Mouse (Mus musculus): ENCODE data around the gene Anxa11. TPM values are rescaled to one million over a fixed set of nuclear protein-coding genes. Genes with fewer than 3 reads are reported as not detected.
"Not testable (repeated sequence)": the region's sequence is repeated elsewhere in the genome, so short reads cannot be mapped to it uniquely, and the experiment has no call there.

Anxa11 gene
- polyA plus RNA-seq, 1 experiment from 2014 or later: 60.6 TPM

DNA sequence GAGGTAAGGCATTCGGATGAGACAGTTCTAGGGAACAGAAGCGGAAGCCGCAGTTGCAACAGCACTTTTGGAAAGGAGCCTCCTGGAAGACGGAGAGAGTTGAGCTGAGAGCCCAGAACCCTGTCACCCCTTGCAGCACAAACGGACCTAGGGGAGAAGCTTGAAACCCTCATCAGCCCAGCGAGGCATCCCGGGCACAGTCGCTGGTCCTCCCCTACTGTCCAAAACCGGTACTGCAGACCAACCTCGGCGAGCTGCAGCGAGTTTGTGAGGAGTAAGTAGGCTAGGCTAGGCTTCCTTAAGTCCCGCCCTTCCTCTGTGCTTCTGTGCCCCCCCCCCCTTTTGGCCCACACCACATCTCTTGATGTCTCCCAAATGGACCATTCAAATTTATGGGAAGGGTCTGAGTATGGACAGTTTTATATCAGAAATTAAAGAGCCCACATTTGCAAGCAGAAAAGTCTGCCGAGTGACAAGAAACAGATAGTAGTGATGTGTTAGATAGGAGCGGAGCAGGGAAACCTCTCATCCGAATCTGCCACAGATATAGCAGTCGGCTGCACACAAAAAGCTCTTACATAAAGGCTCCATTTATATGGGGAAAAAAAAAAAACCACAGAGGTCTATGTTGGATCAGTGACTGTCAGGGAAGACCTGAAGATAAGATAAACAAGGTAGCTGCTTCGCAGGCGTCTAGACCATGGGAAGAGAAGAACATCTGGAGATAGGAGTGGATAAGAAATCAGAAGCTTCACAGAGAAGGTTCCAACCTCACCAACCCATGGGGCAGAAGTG lies 41.6 kb upstream of the Anxa11 start:
- Histone ChIP-seq H3K9ac (ENCODE audit: low read length) (no peak overlapping the region), H3K4me2 (replicated peaks; ENCODE audit: low read depth) (no peak overlapping the region), H3K27me3 (ENCODE audit: control insufficient read depth, insufficient read depth, low read length) (no peaks in the 10 kb centered on the region), H3K4me1 (replicated peaks; ENCODE audit: control insufficient read depth, insufficient read depth) (no peaks in the 10 kb centered on the region), H3K9me3 (ENCODE audit: control insufficient read depth, low read length) (no peaks in the 10 kb centered on the region), H3K27ac (replicated peaks) (peak overlapping the region; percentile 24; the same call in 1 of the 2 replicates), H3K4me3 (ENCODE audit: low read depth, low read length) (no peak overlapping the region), H3K36me3 (ENCODE audit: control insufficient read depth, insufficient read depth, low read length) (no peaks in the 10 kb centered on the region)
- 20% methylated on average over 19 of the region's 19 CpGs for WGBS
- peak; percentile 94 for TF ChIP-seq CTCF (IDR thresholded peaks at IDR 0.05; ENCODE audit: low read depth)
- TF ChIP-seq EP300 (optimal IDR thresholded peaks at IDR 0.05): no peak
- DNase-seq (ENCODE audit: low spot score): peak; percentile 88
- ATAC-seq (ENCODE audit: low FRiP score, low TSS enrichment): peak; percentile 77

DNA sequence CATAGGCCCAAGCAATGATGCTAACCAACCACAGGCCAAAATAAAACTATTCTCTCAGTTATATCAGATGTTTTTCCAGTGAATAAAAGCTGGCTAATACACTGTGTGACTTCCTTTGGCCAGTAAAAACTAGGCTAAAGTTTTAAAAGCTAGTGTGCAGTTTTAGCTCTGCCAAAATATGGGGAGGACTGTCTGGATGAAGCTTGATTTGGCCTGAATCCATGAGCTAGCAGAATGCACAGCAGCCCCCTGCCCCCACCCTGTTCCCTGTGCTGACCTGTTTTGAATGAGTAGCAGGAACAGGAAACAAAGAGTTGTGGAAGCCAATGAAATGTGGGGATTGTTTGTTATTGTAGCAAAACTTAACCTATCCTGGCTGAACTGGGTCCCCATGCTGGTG lies 39.4 kb upstream of the Anxa11 start:
- Histone ChIP-seq H3K27me3 (ENCODE audit: control insufficient read depth, insufficient read depth, low read length) (no peaks in the 10 kb centered on the region), H3K36me3 (ENCODE audit: control insufficient read depth, insufficient read depth, low read length) (no peaks in the 10 kb centered on the region), H3K9me3 (ENCODE audit: control insufficient read depth, low read length) (no peaks in the 10 kb centered on the region), H3K4me2 (replicated peaks; ENCODE audit: low read depth) (no peak overlapping the region), H3K27ac (replicated peaks) (no peak overlapping the region), H3K9ac (ENCODE audit: low read length) (no peak overlapping the region), H3K4me3 (ENCODE audit: low read depth, low read length) (no peak overlapping the region), H3K4me1 (replicated peaks; ENCODE audit: control insufficient read depth, insufficient read depth) (no peaks in the 10 kb centered on the region)
- TF ChIP-seq EP300 (optimal IDR thresholded peaks at IDR 0.05) (no peak), CTCF (IDR thresholded peaks at IDR 0.05; ENCODE audit: low read depth) (no peak)
- ATAC-seq (ENCODE audit: low FRiP score, low TSS enrichment) (no peak), DNase-seq (ENCODE audit: low spot score) (no peak)

DNA sequence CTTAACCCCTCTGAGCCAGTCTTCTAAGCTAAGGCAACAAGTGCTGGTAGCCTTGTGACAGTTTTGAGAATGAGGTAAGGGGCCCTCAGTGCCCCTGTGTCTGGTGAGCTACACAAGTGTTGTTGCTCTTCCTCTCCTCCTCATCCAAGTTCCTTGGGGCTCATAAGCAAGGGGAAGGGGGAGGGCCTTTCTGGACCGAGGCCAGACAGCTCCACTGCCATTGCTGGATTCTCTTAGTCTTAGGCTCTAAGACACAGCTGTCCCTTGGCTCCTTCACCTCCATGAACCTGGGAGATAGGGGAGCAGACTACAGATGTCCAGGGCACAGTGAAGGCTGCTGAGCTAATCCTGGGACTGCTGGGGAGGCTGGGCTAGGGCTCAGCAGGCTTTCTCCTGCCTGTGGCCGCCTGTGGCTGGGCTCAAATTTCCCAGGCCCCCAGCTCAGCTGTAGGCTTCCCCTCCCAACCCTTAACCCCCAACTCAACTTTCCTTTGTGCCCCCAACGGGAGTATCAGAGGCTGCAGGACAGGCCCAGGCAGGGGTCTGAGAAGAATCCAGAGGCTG lies 38.6 kb upstream of the Anxa11 start:
- H3K36me3 ChIP-seq (ENCODE audit: control insufficient read depth, insufficient read depth, low read length): no peaks in the 10 kb centered on the region
- no peak overlapping the region for H3K27ac ChIP-seq (replicated peaks)
- WGBS: 60% methylated on average over 3 of the region's 3 CpGs
- H3K27me3 ChIP-seq (ENCODE audit: control insufficient read depth, insufficient read depth, low read length): no peaks in the 10 kb centered on the region
- H3K9me3 ChIP-seq (ENCODE audit: control insufficient read depth, low read length): no peaks in the 10 kb centered on the region
- TF ChIP-seq CTCF (IDR thresholded peaks at IDR 0.05; ENCODE audit: low read depth): no peak
- TF ChIP-seq EP300 (optimal IDR thresholded peaks at IDR 0.05): no peak
- H3K4me2 ChIP-seq (replicated peaks; ENCODE audit: low read depth): no peak overlapping the region
- no peak overlapping the region for H3K4me3 ChIP-seq (ENCODE audit: low read depth, low read length)
- no peaks in the 10 kb centered on the region for H3K4me1 ChIP-seq (replicated peaks; ENCODE audit: control insufficient read depth, insufficient read depth)
- ATAC-seq (ENCODE audit: low FRiP score, low TSS enrichment): no peak
- no peak overlapping the region for H3K9ac ChIP-seq (ENCODE audit: low read length)
- no peak for DNase-seq (ENCODE audit: low spot score)

DNA sequence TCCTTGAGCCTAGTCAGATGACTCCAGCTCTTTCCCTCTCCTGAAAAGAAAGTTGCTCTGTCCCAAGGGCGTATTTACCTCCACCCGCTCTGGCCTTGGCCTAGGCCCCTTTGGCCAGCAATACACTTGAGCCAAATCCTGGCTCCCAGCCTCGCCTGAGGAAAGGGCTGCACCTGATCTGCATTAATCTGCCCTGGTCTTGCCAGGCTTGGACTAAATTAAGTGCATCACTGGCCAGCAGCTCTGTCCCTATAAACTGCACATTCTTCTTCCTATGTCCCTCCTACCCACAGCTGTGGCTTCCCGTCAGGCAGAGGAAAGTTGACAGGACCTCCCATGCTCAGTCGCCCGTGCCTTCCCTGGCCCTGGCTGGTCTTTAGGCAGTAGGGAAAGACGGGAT lies 36.1 kb upstream of the Anxa11 start:
- Histone ChIP-seq H3K4me2 (replicated peaks; ENCODE audit: low read depth) (no peak overlapping the region), H3K9ac (ENCODE audit: low read length) (no peak overlapping the region), H3K36me3 (ENCODE audit: control insufficient read depth, insufficient read depth, low read length) (no peaks in the 10 kb centered on the region), H3K9me3 (ENCODE audit: control insufficient read depth, low read length) (no peaks in the 10 kb centered on the region), H3K4me1 (replicated peaks; ENCODE audit: control insufficient read depth, insufficient read depth) (no peaks in the 10 kb centered on the region), H3K4me3 (ENCODE audit: low read depth, low read length) (no peak overlapping the region), H3K27ac (replicated peaks) (no peak overlapping the region), H3K27me3 (ENCODE audit: control insufficient read depth, insufficient read depth, low read length) (no peaks in the 10 kb centered on the region)
- TF ChIP-seq EP300 (optimal IDR thresholded peaks at IDR 0.05): no peak
- TF ChIP-seq CTCF (IDR thresholded peaks at IDR 0.05; ENCODE audit: low read depth): no peak
- ATAC-seq (ENCODE audit: low FRiP score, low TSS enrichment): no peak
- no peak for DNase-seq (ENCODE audit: low spot score)
- WGBS: 66% methylated on average over 7 of the region's 7 CpGs

DNA sequence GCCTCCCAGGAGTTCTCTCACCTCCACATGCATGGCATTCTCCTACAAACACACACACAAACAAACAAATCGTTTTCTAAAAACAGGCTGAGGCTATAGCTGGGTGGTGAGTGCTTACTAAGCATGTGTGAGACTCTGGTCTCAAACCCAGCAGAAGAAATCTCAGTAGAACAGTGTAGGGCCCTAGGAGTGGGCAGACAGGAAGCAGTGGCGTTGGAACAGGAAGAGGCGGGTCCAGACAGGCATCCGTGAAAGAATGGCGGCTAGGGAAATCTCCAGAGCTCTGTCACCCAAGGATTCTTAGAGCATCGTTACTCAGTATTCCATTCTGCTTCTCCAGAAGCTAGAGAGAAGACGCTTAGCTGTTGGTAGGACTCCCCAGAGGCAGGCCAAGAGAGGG lies 35.4 kb upstream of the Anxa11 start:
- 87% methylated on average over 7 of the region's 7 CpGs for WGBS
- DNase-seq (ENCODE audit: low spot score) (no peak), ATAC-seq (ENCODE audit: low FRiP score, low TSS enrichment) (no peak)
- no peak overlapping the region for H3K27ac ChIP-seq (replicated peaks)
- TF ChIP-seq EP300 (optimal IDR thresholded peaks at IDR 0.05) (no peak), CTCF (IDR thresholded peaks at IDR 0.05; ENCODE audit: low read depth) (no peak)
- no peak overlapping the region for H3K4me2 ChIP-seq (replicated peaks; ENCODE audit: low read depth)
- H3K27me3 ChIP-seq (ENCODE audit: control insufficient read depth, insufficient read depth, low read length): no peaks in the 10 kb centered on the region
- no peaks in the 10 kb centered on the region for H3K36me3 ChIP-seq (ENCODE audit: control insufficient read depth, insufficient read depth, low read length)
- no peak overlapping the region for H3K4me3 ChIP-seq (ENCODE audit: low read depth, low read length)
- no peaks in the 10 kb centered on the region for H3K9me3 ChIP-seq (ENCODE audit: control insufficient read depth, low read length)
- no peaks in the 10 kb centered on the region for H3K4me1 ChIP-seq (replicated peaks; ENCODE audit: control insufficient read depth, insufficient read depth)
- H3K9ac ChIP-seq (ENCODE audit: low read length): no peak overlapping the region

DNA sequence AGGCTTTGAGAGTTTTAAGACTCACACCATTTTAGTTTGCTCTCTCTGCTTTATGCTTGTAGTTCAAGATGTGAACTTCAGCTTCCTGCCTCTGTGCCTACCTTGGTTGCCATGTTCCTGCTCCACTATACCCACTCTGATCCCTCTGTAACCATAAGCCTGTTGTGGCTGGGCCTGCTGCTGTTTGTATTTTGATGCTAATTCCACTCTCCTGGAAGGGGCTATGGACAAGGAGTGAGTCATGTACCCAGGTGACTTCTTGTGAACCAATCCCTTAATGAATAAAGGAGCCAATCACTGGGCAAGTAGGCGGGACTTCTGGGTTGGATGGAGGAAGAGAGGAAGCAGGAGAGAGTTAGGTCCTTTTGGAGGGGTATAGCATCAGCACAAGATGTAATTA lies 30.9 kb upstream of the Anxa11 start:
- 61% methylated on average over 1 of the region's 1 CpGs for WGBS

More for the DNA sequence above, 30.9 kb upstream of the Anxa11 start:
- not testable (repeated sequence) for H3K9ac ChIP-seq (ENCODE audit: low read length); H3K4me3 ChIP-seq (ENCODE audit: low read depth, low read length); H3K4me1 ChIP-seq (replicated peaks; ENCODE audit: control insufficient read depth, insufficient read depth); H3K27ac ChIP-seq (replicated peaks); H3K27me3 ChIP-seq (ENCODE audit: control insufficient read depth, insufficient read depth, low read length); ATAC-seq (ENCODE audit: low FRiP score, low TSS enrichment); H3K4me2 ChIP-seq (replicated peaks; ENCODE audit: low read depth); H3K9me3 ChIP-seq (ENCODE audit: control insufficient read depth, low read length); H3K36me3 ChIP-seq (ENCODE audit: control insufficient read depth, insufficient read depth, low read length); DNase-seq (ENCODE audit: low spot score)
